Mouse (Mus musculus) heart, adult 8-10 months (tissue): ENCODE data around the gene Apbb2. TPM values are rescaled to one million over a fixed set of nuclear protein-coding genes. Genes with fewer than 3 reads are reported as not detected.

ENCODE experiments used
- DNase-seq: peaks from one replicate; pipeline ENCODE4 v3.0.0; 2022; ENCODE audit warnings: low spot score
- total RNA-seq, 4 experiments: library from RNA; stranded (reverse); gene quantifications; 2 replicates each; pipeline ENCODE4 v1.2.4; 2022

Gene Apbb2
- total RNA-seq, 4 experiments from 2014 or later: 36.6 to 56.3 (median 46.4) TPM

DNA sequence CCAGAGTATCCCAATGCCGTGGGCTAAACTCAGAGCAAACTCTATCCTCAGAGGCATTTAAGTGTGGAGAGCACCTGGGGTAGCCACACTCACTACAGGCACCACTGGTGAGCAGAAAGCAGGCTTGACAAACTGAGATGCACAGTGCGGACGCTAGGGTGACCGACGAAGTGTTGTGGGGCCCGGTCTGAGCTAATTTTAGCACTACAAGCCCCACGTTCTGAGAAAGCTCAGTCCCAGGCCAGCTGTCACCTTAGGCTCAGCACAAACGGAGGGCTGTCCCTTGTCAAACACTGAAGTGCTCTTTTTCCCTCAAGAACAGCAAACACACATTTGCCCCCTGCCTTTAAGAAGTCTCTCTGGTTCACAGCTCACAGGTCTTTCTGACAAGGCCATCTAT lies 201.3 kb downstream of the Apbb2 start:
- DNase-seq: no peak

DNA sequence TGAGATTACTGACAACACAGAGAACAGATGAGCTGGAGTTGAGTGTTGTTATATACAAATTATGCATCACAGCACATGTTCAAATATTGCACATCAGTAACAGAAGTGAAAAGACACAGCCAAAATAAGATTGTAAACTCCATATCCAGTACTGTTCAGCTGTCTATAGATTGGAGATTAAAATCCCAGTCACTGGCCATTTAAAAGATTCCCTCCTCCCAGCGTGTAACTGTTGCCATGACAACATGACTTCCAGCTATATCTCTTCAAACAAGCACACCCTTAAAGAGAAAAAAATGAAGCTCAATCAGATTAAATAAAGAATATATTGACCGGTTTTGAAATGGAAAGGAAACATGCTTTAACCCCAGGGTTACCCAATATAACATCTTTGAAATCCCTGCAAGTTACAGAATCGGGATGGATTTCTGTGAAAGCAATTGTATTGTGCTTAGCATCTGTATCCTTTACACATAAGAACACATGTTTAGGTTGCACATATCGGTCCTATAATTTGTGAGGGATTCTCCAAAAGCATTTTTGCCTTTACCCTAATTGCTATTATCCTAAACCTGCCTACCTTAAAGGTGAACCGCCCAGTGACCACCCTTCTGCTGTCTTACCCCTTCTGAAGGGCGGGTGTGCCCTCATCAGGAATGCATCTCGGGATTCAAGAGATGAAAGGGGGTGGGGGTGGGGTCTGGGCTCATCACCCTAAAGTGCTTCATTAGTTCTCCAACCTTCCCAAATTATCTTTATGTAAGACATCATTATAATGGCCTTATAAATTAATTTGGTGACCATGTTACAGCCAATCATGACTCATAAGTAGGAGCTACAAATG lies 202.7 kb downstream of the Apbb2 start:
- DNase-seq: no peak

DNA sequence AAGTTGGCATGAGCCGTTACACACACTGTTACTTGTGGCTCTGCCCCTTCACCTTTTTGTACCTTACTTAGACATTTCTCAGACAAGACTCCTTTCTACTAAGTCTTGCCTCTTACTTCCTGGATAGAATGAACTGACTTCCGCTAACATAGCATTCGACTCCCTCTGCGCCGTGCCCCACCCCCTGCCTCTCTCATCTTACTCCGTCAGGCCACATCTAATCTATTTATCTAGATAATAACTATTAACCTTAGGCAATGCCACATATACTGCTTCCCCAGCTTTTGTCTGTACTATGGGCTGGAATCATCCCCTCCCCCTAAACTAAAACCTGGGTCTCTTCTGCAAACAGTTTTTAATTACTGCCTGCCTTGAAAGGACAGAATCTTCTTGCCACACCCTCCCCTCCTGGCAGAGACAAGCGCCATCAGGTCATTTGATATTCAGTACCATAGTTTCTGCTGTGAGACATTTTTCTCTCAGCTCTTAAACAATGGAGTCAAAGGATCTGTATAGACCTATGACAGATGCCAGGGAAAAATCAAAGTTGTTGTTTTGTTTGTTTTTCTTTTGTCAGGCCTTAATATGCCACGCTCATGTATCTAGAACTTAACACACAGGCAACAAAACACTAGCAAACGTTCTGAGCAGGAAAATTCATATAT lies 203.4 kb downstream of the Apbb2 start:
- no peak for DNase-seq

DNA sequence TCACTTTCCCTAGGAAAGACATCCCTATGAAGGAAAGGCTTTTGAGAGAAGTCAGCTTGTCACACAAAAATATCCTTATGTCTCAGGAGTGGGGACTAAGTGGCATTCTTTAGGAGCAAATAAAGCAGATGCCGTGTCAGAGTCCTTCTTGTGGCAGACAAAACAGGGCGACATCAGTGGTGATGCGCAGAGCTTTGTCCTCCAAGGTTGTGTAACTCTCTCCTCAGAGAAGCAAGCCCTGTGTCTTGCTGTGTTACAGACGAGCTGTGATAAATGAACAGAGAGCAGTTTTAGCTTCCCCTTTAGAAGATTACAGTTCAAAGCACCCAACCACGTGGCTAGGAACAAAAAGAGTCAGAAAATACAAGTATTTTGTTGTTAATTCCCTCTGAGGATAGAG lies 205.2 kb downstream of the Apbb2 start:
- no peak for DNase-seq

DNA sequence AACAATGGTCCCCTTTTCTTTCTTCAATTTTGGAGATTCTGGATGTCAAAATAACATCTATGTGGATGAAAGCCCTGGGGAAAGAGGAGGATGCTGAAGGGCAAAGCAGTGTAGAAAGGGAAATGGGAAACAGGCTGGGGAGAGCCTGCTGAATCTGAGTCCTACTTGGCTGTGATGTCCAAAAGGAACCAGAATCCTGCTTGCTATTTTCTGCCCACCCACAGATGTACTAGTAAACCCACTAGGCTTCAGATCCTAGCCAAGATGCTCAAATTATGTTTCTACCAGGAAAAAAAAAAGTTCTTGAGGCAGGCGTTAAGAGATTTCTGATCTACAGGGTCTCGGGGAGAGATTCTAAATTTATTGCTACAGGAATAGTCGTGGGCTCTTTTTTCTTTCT lies 205.8 kb downstream of the Apbb2 start:
- DNase-seq: no peak

DNA sequence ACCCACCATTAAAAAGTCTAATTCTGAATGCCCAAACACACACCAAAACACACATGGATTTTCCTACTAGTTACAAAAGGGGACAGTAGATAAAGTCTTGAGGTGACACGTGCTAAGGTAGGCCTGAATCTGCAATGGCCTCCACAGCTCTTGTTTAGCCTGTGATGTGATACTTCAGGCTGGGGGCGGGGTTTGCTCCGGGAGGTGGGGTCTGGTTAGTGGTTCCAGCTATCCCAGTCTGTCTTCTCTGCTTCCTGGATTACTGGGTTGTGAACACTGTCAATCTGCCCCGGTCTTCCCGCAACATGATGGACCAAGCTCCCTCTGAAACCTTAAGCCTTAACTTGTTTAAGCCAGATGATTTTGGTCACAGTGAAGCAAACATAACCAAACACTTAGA lies 210.0 kb downstream of the Apbb2 start:
- DNase-seq: no peak

DNA sequence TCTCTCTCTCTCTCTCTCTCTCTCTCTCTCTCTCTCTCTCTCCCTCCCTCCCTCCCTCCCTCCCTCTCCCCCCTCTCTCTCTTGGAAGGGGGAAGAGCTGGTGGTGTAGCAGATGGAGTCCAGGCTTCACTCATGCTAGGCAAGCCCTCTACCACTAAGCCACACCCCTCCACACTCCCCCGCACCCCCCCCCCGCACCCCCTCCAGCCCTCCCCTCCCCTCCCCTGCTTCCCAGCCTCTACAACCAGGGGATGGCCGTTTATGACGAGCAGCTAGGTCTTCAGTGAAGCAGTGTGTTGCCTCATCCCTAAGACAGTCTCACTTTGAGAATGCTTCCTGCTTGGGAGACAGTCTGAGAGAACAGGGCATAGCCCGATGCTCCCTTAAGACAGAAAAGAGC lies 210.6 kb downstream of the Apbb2 start:
- no peak for DNase-seq

DNA sequence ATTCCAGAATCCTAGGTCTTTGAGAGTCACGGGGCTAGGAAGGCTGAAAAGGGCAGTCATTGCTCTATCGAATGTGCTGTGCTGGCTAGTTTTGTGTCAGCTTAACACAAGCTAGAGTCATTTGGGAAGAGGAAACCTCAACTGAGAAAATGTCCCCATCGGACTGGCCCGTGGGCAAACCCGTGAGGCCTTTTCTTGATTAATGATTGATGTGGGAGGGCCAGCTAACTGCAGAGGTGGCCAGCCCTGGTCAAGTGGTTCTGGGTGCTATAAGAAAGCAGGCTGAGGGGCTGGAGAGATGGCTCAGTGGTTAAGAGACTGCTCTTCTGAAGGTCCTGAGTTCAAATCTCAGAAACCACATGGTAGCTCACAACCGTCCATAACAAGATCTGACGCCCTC lies 212.2 kb downstream of the Apbb2 start:
- no peak for DNase-seq

DNA sequence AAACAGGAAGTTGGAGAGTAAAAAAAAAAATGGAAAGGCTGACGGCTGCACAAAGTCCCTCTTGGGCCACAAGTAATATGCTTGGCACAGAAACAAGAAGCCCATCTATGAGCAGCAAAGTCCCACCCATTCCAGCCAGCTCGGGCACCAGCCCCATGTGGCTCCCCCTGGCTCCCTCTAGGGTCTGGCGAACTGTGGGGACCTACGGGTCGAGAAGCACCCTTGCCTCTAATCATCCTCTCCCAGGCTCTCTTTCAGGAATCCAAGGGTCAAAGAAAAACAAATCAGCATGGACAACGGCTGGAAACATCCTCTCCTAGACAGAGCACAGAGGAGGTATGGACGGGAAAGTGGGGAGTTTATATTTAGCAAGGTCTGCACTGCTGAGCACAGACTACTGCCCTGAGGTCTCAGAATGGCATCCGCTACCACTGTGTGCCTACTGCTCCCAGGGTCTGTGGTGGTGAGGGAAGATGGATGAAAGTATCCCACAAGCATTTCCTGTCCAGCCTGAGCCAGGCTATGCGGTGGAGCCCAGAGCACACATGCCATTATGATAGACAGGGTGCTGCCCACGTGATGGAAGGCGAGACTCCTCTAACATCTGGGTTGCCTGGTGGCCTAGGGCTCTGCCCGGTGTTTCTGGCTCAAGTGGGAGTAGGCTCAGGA lies 212.7 kb downstream of the Apbb2 start:
- no peak for DNase-seq

DNA sequence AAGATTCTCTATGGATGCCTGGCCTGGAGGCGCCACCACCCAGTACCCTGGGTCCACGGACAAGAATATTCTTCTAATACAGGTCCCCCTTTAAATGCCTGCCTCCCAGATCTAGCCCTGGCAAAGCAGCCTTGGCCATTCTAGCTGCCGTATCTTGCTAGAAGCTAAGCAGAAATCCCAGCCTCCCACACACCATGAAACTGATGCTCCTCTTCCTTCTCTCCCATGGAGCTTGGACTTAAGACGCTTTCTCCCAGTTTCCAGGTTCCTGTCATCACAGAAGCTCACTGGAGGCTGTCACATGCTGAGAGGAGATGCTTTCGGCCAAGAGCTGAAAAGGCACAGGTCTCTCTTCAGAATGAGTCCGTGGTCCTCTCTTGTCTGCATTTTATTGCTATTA lies 213.3 kb downstream of the Apbb2 start:
- DNase-seq: no peak

DNA sequence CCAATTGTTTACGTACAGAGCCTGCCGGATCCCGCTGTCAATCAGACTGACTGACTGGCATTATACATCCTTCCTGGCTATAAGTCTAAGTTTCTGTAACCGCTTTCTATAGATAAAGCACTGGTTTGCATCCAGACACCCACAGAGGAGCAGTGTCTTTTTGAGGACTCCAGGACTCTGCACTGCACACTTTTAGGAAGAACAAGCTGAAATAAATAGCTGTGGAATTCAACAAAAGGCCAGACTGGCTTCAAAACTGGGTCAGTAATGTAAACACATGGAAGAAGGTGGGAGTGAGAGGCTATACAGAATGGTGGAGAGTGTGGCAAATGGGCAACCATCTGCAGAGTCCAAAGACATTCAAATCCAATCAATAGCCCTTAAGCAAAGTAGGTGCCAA lies 218.0 kb downstream of the Apbb2 start:
- no peak for DNase-seq

DNA sequence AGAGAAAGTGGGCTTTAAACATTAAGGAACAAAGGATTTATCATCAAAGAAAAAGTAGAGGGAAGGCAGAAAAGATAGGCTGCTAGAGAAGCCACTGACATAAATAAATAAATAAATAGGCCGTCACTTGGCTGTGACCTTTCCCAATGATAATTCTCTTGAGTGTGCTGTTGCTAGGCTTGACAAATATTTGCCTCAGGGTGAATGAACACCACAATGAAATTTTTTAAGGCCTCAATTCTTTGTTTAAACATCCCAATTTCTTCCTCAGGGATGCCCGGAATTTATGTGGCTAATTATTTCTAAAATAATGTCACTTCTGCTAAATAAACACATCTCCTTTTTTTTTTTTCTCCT lies 219.3 kb downstream of the Apbb2 start:
- DNase-seq: no peak

DNA sequence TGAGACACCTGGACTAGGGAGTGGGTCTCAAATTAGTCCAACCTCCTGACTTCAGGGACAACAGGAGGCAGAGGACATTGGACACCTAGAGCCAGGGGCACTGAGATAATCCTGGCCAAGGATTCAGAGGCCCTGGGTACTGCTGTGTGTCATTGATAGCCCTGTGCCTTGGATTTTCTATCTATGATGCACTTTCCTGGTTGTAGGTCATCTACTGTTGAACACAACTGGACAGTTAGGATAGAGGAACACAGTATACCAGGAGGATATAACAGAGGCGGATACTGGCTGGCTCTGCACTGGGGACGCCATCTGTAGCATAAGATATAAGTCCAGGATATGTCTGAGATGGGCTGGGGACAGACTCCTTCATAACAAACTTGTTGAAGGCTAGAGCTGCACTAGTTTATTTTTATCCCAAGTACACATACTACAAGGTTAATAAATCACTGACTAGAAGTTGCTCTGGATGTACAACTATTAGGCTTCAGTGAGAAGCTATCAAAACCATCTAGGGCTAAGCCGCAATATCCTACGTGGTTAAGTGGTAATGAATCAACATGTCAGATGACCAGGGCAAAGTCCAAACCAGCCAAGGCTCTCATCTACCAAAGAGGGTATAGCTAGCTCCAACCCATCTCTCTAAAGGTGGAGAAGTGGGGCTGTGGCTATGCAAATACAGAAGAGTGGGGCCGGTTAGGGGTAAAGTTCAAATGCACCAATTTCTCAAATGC lies 219.9 kb downstream of the Apbb2 start:
- DNase-seq: no peak

DNA sequence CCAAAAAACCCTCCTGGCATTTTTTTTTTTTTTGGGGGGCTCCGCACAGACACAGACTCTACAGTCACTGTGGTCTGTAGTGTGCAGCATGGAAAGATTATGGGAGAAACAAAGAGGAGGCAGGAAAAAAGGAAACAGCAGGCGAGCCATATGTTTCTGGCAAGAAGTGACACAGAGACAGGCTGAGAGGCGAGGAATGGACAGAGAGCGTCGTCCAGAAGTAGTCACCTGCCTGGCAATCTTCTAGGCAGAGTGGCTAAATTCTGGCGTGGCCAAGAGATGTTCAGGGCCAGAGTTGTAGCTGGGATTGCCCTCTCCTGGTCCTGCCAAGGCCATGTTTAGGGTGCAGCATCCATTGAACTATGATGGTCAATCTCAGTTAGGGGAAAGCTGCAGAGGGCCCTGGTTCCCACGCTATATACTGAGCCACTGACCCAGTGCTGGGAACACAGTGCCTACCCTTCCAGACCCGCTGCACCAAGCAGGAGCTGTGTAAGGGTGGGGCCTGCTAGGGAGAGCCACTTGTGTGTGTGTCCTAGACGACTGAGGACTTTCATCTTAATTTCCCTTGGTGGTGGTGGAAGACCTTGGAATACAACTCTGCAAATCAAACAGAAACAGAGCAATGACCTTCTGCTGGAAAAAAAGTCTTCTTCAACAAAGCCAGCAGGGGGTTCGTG lies 224.7 kb downstream of the Apbb2 start:
- no peak for DNase-seq

DNA sequence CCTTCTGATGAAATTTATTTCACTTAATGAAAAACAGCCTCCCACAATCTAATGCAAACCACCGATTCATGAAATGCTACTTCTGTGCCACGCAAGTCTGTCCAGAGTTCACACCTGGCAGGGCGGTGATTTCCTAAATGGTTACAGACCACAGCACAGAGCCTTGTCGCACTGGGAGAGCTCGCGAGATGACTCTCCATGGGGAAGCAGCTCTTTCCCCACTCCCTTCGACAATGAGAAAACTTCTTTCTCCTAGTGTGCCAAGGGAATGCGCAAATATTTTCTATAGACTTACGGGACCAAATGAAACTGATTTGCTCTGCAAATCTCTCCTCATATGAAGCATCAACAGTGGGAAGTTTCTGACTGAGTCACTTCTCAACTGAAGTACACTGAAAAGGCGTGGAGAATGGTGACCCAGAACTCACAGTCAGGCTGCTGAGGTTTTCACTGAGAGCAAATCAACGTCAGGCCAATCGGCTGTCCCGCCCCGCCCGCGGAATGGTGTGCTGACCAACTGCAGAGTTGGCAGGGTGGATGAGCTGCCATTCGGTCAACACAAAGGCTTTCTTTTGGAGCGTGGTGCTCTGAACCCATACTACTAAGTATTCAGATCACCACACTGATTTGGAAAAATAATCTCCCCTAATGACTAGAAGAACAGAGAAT lies 225.6 kb downstream of the Apbb2 start:
- no peak for DNase-seq

DNA sequence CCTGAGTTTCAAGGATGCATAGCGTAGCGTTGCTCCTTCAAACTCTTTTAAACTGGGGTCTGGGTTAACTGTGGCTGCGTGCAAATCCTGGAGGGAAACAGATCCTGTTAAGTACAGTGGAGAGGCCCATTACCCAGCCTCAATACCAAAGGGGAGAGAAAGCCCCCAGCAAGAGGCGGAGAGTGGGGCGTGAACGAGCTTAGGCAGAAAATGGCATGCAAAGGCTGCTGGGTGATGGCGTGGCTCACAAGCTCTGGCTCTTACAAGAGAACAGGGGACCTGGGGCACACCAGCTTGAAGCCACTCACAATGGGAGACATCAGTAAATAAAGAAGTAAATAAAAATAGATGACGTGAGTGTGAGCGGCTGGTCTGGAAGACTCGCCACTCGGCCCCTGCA lies 226.8 kb downstream of the Apbb2 start:
- no peak for DNase-seq

DNA sequence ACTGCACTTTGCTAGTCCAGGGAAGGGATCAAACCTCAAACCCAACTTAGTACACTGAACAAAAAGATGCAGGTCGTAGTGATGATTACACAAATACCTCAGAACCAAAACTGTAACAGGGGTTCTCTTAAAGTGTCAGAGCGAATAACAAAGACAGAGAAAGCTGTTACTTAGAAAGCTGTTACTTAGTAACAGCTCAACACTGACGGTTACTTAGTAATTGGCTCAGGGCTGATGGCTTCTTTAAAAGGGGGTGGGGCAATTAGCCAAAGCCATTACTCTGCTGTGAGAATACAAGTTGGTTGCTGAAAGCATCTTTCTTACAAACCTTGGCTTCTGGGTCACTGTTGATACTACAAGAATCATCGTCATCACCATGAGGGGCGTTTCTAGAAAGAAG lies 227.3 kb downstream of the Apbb2 start:
- DNase-seq: no peak

DNA sequence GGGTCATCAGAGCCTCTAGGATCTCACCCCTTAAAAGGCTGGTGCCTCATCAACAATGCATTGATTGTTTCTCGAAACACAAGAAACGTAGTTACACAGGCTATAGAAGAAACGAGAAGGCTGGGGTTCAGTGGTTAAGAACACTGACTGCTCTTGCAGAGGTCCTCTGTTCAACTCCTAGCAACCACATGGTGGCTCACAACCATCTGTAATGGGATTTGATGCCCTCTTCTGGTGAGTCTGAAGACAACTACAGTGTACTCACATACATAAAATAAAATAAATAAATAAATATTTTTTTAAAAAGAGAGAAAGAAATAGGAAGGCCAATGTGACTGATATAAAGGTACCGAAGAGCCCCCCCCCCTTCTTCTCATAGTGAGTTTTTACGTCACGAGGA lies 228.0 kb downstream of the Apbb2 start:
- DNase-seq: no peak

DNA sequence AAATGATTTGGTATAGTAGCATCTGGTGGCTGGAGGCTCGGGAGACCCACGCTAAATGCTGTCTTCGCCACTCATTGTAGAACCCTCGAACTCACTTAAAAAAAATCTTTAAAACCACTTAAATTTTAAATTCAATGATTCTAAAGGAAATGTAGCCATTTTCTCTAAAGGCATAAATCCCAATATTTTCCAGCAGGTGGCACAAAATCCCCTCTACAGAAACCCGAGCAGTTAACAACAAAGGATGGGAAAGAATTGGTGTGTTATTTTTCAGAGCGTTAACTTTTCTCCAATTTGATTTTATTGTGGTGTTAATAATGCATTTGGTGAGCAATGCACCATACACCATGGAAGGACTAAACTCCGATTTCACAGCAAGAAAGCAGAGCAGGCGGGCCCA lies 231.1 kb downstream of the Apbb2 start:
- no peak for DNase-seq

DNA sequence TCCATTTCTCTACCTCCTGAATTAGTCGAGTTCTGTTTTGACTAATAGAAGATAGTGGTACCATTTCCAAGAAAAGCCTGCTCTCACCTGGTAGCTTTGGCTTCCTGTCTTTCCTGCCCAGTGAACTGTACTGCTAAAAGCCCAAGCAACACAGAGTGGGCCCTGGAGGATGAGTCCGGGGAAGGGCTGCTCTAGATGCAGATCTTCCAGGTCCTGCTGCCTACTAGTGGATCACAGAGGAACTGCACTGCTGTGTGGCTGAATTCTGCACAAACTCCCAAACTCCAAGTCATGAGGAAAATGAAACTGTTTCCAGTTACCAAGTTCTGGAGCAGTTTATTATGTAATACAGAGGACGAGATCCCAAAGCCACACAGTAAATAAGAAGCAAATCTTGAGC lies 232.9 kb downstream of the Apbb2 start:
- DNase-seq: peak; percentile 54

DNA sequence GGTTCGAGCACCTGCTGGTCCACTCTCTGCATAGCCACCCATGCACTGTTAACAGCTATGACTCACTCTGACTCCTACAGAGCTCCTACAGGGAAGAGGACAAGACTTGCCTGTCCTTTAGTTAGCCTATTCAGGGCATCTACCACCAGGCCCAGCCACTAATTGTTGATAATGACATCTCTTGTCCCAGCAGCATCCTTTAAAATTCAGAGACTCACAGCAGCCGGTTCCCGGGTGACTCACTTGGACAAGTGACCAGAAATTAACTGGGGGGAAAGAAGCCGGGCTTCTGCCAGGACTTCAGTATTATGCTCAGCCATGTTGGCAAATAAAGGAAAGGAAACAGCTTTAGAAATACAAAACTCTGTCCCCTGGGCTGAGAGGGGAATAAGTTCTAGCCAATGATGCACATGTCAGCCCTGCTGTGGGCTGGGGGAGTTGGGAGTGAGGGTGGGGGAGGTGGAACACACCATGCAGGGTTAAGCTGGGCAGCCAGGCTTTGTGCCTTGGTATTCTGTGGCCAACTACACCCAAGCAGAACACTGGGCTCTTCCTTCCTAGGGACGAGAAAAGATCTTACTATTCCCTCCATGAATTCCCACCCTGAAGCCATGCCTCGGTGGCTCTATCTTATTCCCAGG lies 233.7 kb downstream of the Apbb2 start:
- DNase-seq: no peak
